Mouse (Mus musculus): ENCODE results near the gene Spats2l. TPM values are rescaled to one million over a fixed set of nuclear protein-coding genes. Genes with fewer than 3 reads are reported as not detected.

The Spats2l gene
- polyA plus RNA-seq, 1 experiment, result 7.4 TPM

GRCm38 (mm10) chr1:57775496-57775790 is 1.5 kb downstream of the Spats2l start:
- DNase-seq, result no peak
- under 1% methylated on average over 14 of the region's 14 CpGs for WGBS
- no peak for TF ChIP-seq CTCF (IDR thresholded peaks at IDR 0.05; ENCODE audit: insufficient read depth, low read length)
- 0 out of 2 replicates have a peak, but pooled peaks have one; percentile 9 for TF ChIP-seq POLR2A (IDR thresholded peaks at IDR 0.05; ENCODE audit: borderline replicate concordance, extremely low read depth, low read depth, low read length)
- H3K4me1 ChIP-seq (ENCODE audit: control insufficient read depth, insufficient read depth, low read length), result no peaks in the 10 kb centered on the region; the same call in 1 of the 2 replicates
- peak overlapping the region; percentile 67 for H3K4me3 ChIP-seq (replicated peaks; ENCODE audit: extremely low read depth, low read depth, low read length)

DNA sequence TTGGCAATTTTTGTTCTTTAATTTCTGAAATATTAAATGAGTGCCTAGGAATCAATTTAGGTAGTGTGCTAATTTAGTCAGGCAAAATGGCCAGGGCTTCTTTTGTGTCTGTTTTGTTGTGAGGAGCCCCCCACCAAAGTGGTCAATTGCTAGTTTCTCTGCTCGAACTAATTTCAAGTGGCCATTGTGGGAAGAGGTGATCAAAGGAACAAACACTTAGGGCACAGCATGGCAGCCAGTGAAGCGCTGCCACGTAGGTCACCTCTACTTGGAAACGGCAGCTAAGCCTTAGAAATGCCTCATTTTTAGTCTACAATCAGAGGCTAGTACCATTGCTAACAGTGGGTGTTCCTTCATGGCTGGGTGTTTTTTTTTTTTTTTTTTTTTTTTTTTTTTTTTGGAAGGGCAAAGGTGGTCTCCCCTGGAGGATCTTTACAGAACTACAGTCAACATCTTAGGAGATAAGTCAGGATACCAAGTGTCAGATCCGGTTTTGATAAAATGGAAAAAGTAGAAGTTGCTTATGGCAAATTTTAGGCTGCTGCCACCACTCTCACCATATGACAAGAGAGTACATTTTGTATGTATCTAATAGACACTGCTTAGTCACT is 2.8 kb downstream of the Spats2l start:
- WGBS, result 77% methylated on average over 5 of the region's 5 CpGs
- TF ChIP-seq CTCF (IDR thresholded peaks at IDR 0.05; ENCODE audit: insufficient read depth, low read length) (no peak), POLR2A (IDR thresholded peaks at IDR 0.05; ENCODE audit: borderline replicate concordance, extremely low read depth, low read depth, low read length) (no peak)

DNA sequence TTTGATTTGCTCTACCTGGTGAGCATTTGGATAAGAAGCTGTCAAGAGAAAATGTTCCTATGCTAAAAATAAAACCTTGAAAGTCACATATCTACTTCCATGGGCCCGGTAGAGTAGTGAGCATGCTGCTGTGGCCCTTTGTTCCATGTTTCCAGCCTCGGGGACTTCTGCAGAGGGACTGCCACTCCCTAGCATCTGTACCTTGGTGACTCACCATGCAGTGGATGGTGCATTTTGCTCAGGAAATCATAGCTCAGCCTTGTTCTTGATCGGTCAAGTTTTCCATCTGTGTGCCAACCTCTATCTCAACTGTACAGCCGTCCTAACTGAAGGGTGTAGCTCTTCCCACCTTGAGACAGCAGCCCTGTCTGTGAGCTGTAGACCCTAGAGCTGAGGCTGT is 10.3 kb downstream of the Spats2l start:
- DNase-seq, result no peak
- no peaks in the 10 kb centered on the region for H3K4me1 ChIP-seq (ENCODE audit: control insufficient read depth, insufficient read depth, low read length)
- no peak for TF ChIP-seq CTCF (IDR thresholded peaks at IDR 0.05; ENCODE audit: insufficient read depth, low read length)
- no peak for TF ChIP-seq POLR2A (IDR thresholded peaks at IDR 0.05; ENCODE audit: borderline replicate concordance, extremely low read depth, low read depth, low read length)
- 73% methylated on average over 4 of the region's 4 CpGs for WGBS
- no peak overlapping the region for H3K4me3 ChIP-seq (replicated peaks; ENCODE audit: extremely low read depth, low read depth, low read length)

More for the DNA sequence above, 2.8 kb downstream of the Spats2l start:
- Histone ChIP-seq H3K4me1 (ENCODE audit: control insufficient read depth, insufficient read depth, low read length) (no peaks in the 10 kb centered on the region; the same call in 1 of the 2 replicates), H3K4me3 (replicated peaks; ENCODE audit: extremely low read depth, low read depth, low read length) (no peak overlapping the region)
- DNase-seq, result no peak

DNA sequence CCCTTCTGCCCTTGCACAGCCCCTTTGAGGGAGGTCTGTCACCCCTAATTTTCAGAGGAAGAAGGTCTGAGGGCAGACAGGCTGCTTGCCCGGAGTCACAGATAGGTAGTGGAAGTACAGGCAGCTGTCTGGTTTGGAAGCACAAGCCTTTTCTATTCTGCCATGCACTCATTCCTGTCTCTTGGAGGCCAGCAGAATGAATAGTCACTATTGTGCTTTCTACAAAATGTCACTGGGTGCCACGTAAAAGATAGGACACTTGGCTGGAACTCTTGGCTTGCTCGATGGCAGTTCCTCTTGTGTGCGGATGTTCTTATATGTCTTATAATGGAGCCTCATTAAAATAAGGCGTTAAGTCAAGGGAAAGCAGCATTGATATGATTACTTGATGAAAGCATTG is 15.9 kb downstream of the Spats2l start:
- TF ChIP-seq CTCF (IDR thresholded peaks at IDR 0.05; ENCODE audit: insufficient read depth, low read length) (no peak), POLR2A (IDR thresholded peaks at IDR 0.05; ENCODE audit: borderline replicate concordance, extremely low read depth, low read depth, low read length) (no peak)
- DNase-seq, result no peak
- H3K4me1 ChIP-seq (ENCODE audit: control insufficient read depth, insufficient read depth, low read length), result no peaks in the 10 kb centered on the region
- H3K4me3 ChIP-seq (replicated peaks; ENCODE audit: extremely low read depth, low read depth, low read length), result no peak overlapping the region
- 83% methylated on average over 5 of the region's 5 CpGs for WGBS

DNA sequence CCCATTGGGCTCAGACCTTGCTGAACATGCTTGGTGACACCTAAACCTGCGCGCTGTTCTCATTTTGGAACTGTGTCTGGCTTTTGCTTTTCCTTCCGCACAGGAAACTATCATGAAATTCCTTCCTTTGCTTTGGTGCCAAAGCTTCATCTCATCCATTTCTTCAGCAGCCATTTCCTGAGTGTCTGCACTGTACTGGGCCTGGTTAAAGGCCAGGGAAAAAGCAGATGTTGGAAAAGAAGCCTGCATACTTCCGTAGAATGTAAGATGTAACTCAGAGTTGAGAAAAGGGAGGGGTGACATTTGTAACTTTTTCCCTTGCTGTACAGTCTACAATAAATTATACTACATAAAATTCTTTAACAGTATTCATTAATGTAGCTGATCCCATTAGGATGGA is 18.2 kb downstream of the Spats2l start:
- TF ChIP-seq POLR2A (IDR thresholded peaks at IDR 0.05; ENCODE audit: borderline replicate concordance, extremely low read depth, low read depth, low read length) (no peak), CTCF (IDR thresholded peaks at IDR 0.05; ENCODE audit: insufficient read depth, low read length) (no peak)
- DNase-seq, result no peak
- Histone ChIP-seq H3K4me1 (ENCODE audit: control insufficient read depth, insufficient read depth, low read length) (no peaks in the 10 kb centered on the region), H3K4me3 (replicated peaks; ENCODE audit: extremely low read depth, low read depth, low read length) (no peak overlapping the region)
- WGBS, result 50% methylated on average over 4 of the region's 4 CpGs

DNA sequence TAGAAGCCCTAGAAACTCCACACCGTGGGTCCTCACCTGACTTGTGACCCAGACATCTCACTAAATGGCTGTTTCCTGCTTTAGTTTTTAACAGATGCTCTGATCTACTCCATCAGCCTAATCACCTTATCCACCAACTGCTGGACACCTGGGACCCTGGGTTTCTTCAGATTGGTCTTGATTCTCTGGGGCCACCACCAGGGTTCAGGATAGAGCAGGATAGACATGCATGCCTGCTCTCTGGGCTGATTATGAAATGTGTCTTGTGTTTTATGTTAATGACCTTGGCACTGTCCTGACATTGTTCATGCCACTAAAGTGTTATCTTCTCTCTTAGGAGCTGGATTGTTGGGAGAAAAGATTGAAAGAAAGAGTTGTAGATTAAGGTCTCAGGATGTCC is 21.9 kb downstream of the Spats2l start:
- no peaks in the 10 kb centered on the region; the same call in 1 of the 2 replicates for H3K4me1 ChIP-seq (ENCODE audit: control insufficient read depth, insufficient read depth, low read length)
- DNase-seq, result no peak
- WGBS, result 58% methylated on average over 1 of the region's 1 CpGs
- TF ChIP-seq CTCF (IDR thresholded peaks at IDR 0.05; ENCODE audit: insufficient read depth, low read length) (no peak), POLR2A (IDR thresholded peaks at IDR 0.05; ENCODE audit: borderline replicate concordance, extremely low read depth, low read depth, low read length) (no peak)
- no peak overlapping the region for H3K4me3 ChIP-seq (replicated peaks; ENCODE audit: extremely low read depth, low read depth, low read length)

- no peak for TF ChIP-seq CTCF (IDR thresholded peaks at IDR 0.05; ENCODE audit: insufficient read depth, low read length)
- TF ChIP-seq POLR2A (IDR thresholded peaks at IDR 0.05; ENCODE audit: borderline replicate concordance, extremely low read depth, low read depth, low read length), result no peak
- no peak for DNase-seq
- Histone ChIP-seq H3K4me1 (ENCODE audit: control insufficient read depth, insufficient read depth, low read length) (no peaks in the 10 kb centered on the region; the same call in 1 of the 2 replicates), H3K4me3 (replicated peaks; ENCODE audit: extremely low read depth, low read depth, low read length) (no peak overlapping the region)
- 91% methylated on average over 2 of the region's 2 CpGs for WGBS
These were observed 25.4 kb downstream of the Spats2l start for GRCm38 (mm10) chr1:57799398-57799797.

DNA sequence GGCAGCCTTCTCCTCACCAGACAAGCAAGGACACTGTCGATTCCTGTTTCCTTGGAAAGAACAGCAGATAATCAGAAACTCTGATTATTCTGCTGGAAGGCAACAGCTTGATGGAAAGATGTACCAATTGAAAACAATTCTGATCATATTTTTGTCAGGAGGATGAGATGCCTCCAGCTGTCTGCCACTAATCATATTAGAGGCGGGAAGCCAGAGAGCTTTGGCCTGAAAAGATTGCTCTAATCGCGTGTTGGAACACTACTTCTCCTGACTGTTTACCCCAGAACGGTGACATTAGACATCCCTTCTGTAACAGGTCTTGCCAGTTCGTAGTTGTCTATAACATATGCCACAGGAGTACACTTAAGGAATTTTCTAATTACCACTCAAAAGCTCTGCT is 26.9 kb downstream of the Spats2l start:
- 72% methylated on average over 6 of the region's 6 CpGs for WGBS
- Histone ChIP-seq H3K4me3 (replicated peaks; ENCODE audit: extremely low read depth, low read depth, low read length) (no peak overlapping the region), H3K4me1 (ENCODE audit: control insufficient read depth, insufficient read depth, low read length) (no peaks in the 10 kb centered on the region; the same call in 1 of the 2 replicates)
- TF ChIP-seq POLR2A (IDR thresholded peaks at IDR 0.05; ENCODE audit: borderline replicate concordance, extremely low read depth, low read depth, low read length) (no peak), CTCF (IDR thresholded peaks at IDR 0.05; ENCODE audit: insufficient read depth, low read length) (no peak)
- no peak for DNase-seq

GRCm38 (mm10) chr1:57806126-57806525 is 32.2 kb downstream of the Spats2l start:
- H3K4me3 ChIP-seq (replicated peaks; ENCODE audit: extremely low read depth, low read depth, low read length), result no peak overlapping the region
- H3K4me1 ChIP-seq (ENCODE audit: control insufficient read depth, insufficient read depth, low read length), result no peaks in the 10 kb centered on the region
- 95% methylated on average over 3 of the region's 3 CpGs for WGBS
- TF ChIP-seq CTCF (IDR thresholded peaks at IDR 0.05; ENCODE audit: insufficient read depth, low read length), result no peak
- no peak for TF ChIP-seq POLR2A (IDR thresholded peaks at IDR 0.05; ENCODE audit: borderline replicate concordance, extremely low read depth, low read depth, low read length)
- no peak for DNase-seq

DNA sequence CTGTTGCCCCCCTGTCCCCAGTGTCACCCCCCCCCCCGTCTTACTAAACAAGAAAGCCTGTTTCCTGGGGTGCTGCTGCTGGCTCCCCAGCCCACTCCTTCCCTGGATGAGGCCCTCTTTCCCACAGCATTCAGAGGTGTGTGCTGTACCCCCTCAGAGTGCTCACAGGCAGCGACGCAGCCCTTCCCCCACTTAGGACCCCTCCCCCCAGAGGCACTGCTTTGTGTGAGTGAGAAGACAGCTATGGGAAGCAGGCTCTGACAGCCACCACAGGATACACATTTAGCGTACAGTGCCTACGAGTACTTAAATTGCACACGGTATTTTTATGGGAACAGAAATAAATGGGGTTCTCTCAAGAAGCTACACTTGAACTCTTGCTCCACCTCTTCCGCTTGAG is 33.9 kb downstream of the Spats2l start:
- WGBS, result 58% methylated on average over 7 of the region's 7 CpGs
- H3K4me1 ChIP-seq (ENCODE audit: control insufficient read depth, insufficient read depth, low read length), result no peaks in the 10 kb centered on the region
- no peak for DNase-seq
- H3K4me3 ChIP-seq (replicated peaks; ENCODE audit: extremely low read depth, low read depth, low read length), result no peak overlapping the region
- no peak for TF ChIP-seq POLR2A (IDR thresholded peaks at IDR 0.05; ENCODE audit: borderline replicate concordance, extremely low read depth, low read depth, low read length)
- TF ChIP-seq CTCF (IDR thresholded peaks at IDR 0.05; ENCODE audit: insufficient read depth, low read length), result no peak

Measured in lung, adult 2 months (tissue).